Mouse (Mus musculus) right cerebral cortex, adult 18-20 months (tissue): ENCODE measurements around the gene Slc25a48.

Source experiments
- DNase-seq: peaks from one replicate; pipeline ENCODE4 v3.0.0; 2022; ENCODE audit warnings: mixed read lengths

Slc25a48 gene

GRCm38 (mm10) chr13:56513595-56513994, 75.4 kb downstream of the Slc25a48 start:
- DNase-seq = no peak

GRCm38 (mm10) chr13:56516311-56516710, 78.2 kb downstream of the Slc25a48 start:
- DNase-seq = no peak

GRCm38 (mm10) chr13:56516816-56517215, 78.7 kb downstream of the Slc25a48 start:
- no peak for DNase-seq

GRCm38 (mm10) chr13:56522081-56522820, 84.1 kb downstream of the Slc25a48 start, which contains the start of gene Fbxl21:
Fbxl21 (plus strand) TSS chr13:56522472.
- peak; percentile 96 for DNase-seq

GRCm38 (mm10) chr13:56522821-56523167, 84.6 kb downstream of the Slc25a48 start:
- no peak for DNase-seq
